Mouse (Mus musculus) heart, adult 2 months (tissue): Measurements from ENCODE around the gene Gadd45g. TPM values are rescaled to one million over a fixed set of nuclear protein-coding genes. Genes with fewer than 3 reads are reported as not detected.
A peak's percentile ranks its signal among the peaks of the same experiment; 100 is the strongest.

ENCODE experiments used
- DNase-seq, 2 experiments: peaks; one replicate each; pipeline ENCODE4 v3.0.0; 2021
- H3K27ac ChIP-seq: fragments of 200-600 bp; 2 replicates; pipeline ENCODE4 v1.8.1; 2022
- H3K27me3 ChIP-seq: fragments of 200-500 bp; 2 replicates; pipeline ENCODE4 v1.6.1; 2012; ENCODE audit warnings: mild to moderate bottlenecking, low read length, inconsistent platforms, mixed read lengths; ENCODE audit not compliant: control insufficient read depth, insufficient read depth
- H3K36me3 ChIP-seq: fragments of 200-500 bp; 2 replicates; pipeline ENCODE4 v1.6.1; 2012; ENCODE audit warnings: low read length, inconsistent platforms; ENCODE audit not compliant: control insufficient read depth, insufficient read depth
- H3K4me1 ChIP-seq: fragments of 200-500 bp; 2 replicates; pipeline ENCODE4 v1.6.1; 2011; ENCODE audit warnings: low read length; ENCODE audit not compliant: control insufficient read depth, insufficient read depth
- H3K4me3 ChIP-seq: fragments of 200-600 bp; 2 replicates; pipeline ENCODE4 v1.8.1; 2022
- H3K79me2 ChIP-seq: fragments of 200-500 bp; replicated peaks from 2 replicates; pipeline ENCODE4 v1.6.1; 2012; ENCODE audit warnings: mild to moderate bottlenecking, inconsistent platforms, low read length, moderate library complexity, mixed read lengths; ENCODE audit not compliant: control insufficient read depth, insufficient read depth
- H3K9ac ChIP-seq: fragments of 200-500 bp; 2 replicates; pipeline ENCODE4 v1.6.1; 2012; ENCODE audit warnings: low read depth, mild to moderate bottlenecking, control low read depth, inconsistent platforms, low read length, mixed read lengths
- CTCF ChIP-seq: fragments of 200-600 bp; IDR thresholded peaks from 2 replicates; pipeline ENCODE4 v1.8.1; 2022; ENCODE audit warnings: antibody characterized with exemption, mild to moderate bottlenecking, moderate library complexity
- EP300 ChIP-seq: fragments of 200-500 bp; IDR thresholded peaks from 2 replicates; pipeline ENCODE4 v1.6.1; 2011; ENCODE audit warnings: low read depth, low read length, control low read depth; ENCODE audit not compliant: insufficient read depth
- POLR2A ChIP-seq: fragments of 200-500 bp; IDR thresholded peaks from 2 replicates; pipeline ENCODE4 v1.6.1; 2011; ENCODE audit warnings: mild to moderate bottlenecking, low read depth, low read length, control low read depth; ENCODE audit not compliant: insufficient read depth
- WGBS: fragments of 180-500 bp; shearing (Covaris S2); methylation state at CpG from one replicate; pipeline ENCODE4 v1.1.7; 2018; 5-methylcytosine and 5-hydroxymethylcytosine counted together
- intact Hi-C: fragments of 180-260 bp; cut with DNase I; formaldehyde crosslinking; loops from one replicate; pipeline ENCODE4 v1.15.1; 2025
- polyA plus RNA-seq: library from polyadenylated mRNA; depleted of rRNA; stranded (reverse); fragments of >200 nt; gene quantifications from 2 replicates; pipeline ENCODE4 v1.2.3, GENCODE M21; 2012
- total RNA-seq, 2 experiments: library from RNA; stranded (reverse); gene quantifications; 2 replicates each; pipeline ENCODE4 v1.2.3; 2021

Gene Gadd45g
- total and polyA plus RNA-seq, 3 experiments, result 8.2 to 24.3 (median 19.0) TPM

- no peaks in the 10 kb centered on the region for H3K4me1 ChIP-seq
- H3K27me3 ChIP-seq, result no peaks in the 10 kb centered on the region
- WGBS, result 84% methylated on average over 15 of the region's 15 CpGs
- no peaks in the 10 kb centered on the region for H3K36me3 ChIP-seq
- H3K27ac ChIP-seq, result no peak overlapping the region
- intact Hi-C loops, result no loop called here
- TF ChIP-seq CTCF (no peak), EP300 (no peak)
- no peak for DNase-seq
- H3K4me3 ChIP-seq, result no peak overlapping the region
- H3K79me2 ChIP-seq, result no peaks in the 10 kb centered on the region
- no peak overlapping the region for H3K9ac ChIP-seq
Observed at GRCm38 (mm10) chr13:51806220-51806619, 40.3 kb upstream of the Gadd45g start.

GRCm38 (mm10) chr13:51808141-51808540 lies 38.3 kb upstream of the Gadd45g start:
- TF ChIP-seq POLR2A, result no peak
- TF ChIP-seq EP300, result no peak
- H3K27ac ChIP-seq, result no peak overlapping the region
- no peaks in the 10 kb centered on the region for H3K79me2 ChIP-seq
- WGBS, result 53% methylated on average over 12 of the region's 12 CpGs
- no peak for DNase-seq
- intact Hi-C loops, result no loop called here
- no peaks in the 10 kb centered on the region for H3K36me3 ChIP-seq
- no peak overlapping the region for H3K9ac ChIP-seq
- no peak overlapping the region for H3K4me3 ChIP-seq
- H3K4me1 ChIP-seq, result no peaks in the 10 kb centered on the region
- no peaks in the 10 kb centered on the region for H3K27me3 ChIP-seq

GRCm38 (mm10) chr13:51813621-51814615 lies 32.6 kb upstream of the Gadd45g start:
- DNase-seq, result peak in 1 of 2 experiments; percentile 33
- intact Hi-C loops, result no loop called here
- no peak overlapping the region for H3K9ac ChIP-seq
- no peak overlapping the region for H3K27ac ChIP-seq
- H3K4me3 ChIP-seq, result no peak overlapping the region
- peaks cover 2% of the 10 kb centered on the region for H3K4me1 ChIP-seq
- H3K27me3 ChIP-seq, result no peaks in the 10 kb centered on the region
- no peaks in the 10 kb centered on the region for H3K36me3 ChIP-seq
- H3K79me2 ChIP-seq, result no peaks in the 10 kb centered on the region
- TF ChIP-seq POLR2A (no peak), EP300 (no peak), CTCF (no peak)
- WGBS, result 66% methylated on average over 10 of the region's 10 CpGs

GRCm38 (mm10) chr13:51814646-51815045 lies 31.8 kb upstream of the Gadd45g start:
- 96% methylated on average over 6 of the region's 6 CpGs for WGBS
- no peak overlapping the region for H3K9ac ChIP-seq
- no peak overlapping the region for H3K27ac ChIP-seq
- no peak overlapping the region for H3K4me3 ChIP-seq
- H3K27me3 ChIP-seq, result no peaks in the 10 kb centered on the region
- DNase-seq, result no peak
- H3K79me2 ChIP-seq, result no peaks in the 10 kb centered on the region
- intact Hi-C loops, result no loop called here
- H3K36me3 ChIP-seq, result no peaks in the 10 kb centered on the region
- no peak for TF ChIP-seq POLR2A
- TF ChIP-seq EP300, result no peak
- TF ChIP-seq CTCF, result no peak
- H3K4me1 ChIP-seq, result peaks cover 2% of the 10 kb centered on the region

- WGBS, result 29% methylated on average over 9 of the region's 9 CpGs
- Histone ChIP-seq H3K9ac (no peak overlapping the region), H3K4me3 (no peak overlapping the region), H3K4me1 (peaks cover 2% of the 10 kb centered on the region), H3K27me3 (no peaks in the 10 kb centered on the region), H3K27ac (no peak overlapping the region), H3K36me3 (no peaks in the 10 kb centered on the region), H3K79me2 (no peaks in the 10 kb centered on the region)
- intact Hi-C loops, result no loop called here
- TF ChIP-seq CTCF, result peak; percentile 57
- TF ChIP-seq POLR2A, result no peak
- no peak for TF ChIP-seq EP300
- peak in 1 of 2 experiments; percentile 50 for DNase-seq
Observed at GRCm38 (mm10) chr13:51815865-51816504, 30.5 kb upstream of the Gadd45g start.
